Mouse (Mus musculus): Measurements from ENCODE around the gene Uba2.
"Not testable (repeated sequence)": the region's sequence is repeated elsewhere in the genome, so short reads cannot be mapped to it uniquely, and the experiment has no call there.

The Uba2 gene

GRCm38 (mm10) chr7:34166850-34167249 is 2.5 kb downstream of the Uba2 start:
- DNase-seq (ENCODE audit: low spot score) = no peak

DNA sequence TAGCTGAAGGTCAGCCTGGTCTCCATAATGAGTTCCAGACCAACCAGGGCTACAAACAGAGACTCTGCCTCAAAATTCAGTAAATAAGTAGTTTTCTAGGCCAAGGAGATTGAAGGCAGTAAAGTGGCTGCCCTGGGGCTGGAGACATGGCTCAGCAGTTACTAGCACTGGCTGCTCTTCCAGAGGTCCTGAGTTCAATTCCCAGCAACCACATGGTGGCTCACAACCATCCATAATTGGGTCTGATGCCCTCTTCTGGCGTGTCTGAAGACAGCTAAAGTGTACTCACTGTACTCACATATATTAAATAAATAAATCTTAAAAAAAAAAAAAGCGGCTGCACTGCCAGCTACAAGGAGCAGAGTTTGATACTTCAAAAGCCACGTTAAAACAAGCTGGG is 3.4 kb downstream of the Uba2 start:
- DNase-seq (ENCODE audit: low spot score) = no peak

- DNase-seq (ENCODE audit: low spot score) = no peak
These were observed 4.7 kb downstream of the Uba2 start for GRCm38 (mm10) chr7:34164671-34165070.

- no peak for DNase-seq (ENCODE audit: low spot score)
These were observed 10.2 kb downstream of the Uba2 start for GRCm38 (mm10) chr7:34159167-34159566.

DNA sequence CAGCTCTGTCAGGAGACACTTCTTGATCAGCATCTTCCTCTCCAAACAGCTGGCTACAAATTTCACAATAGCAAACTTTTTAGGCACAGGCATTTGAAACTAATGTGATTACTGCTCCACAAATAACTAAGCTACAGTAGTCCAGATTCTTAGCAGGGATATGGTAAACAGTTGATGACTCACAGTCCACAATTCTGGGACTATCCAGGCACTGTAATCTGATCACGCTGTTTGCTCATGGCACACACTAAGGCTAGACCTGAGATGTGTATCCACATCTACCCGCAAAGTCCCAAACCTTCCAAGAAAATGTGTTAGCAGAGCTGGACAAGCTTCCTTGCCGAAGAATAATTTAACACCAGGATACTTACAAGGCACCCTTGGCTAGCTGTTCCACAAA is 11.4 kb downstream of the Uba2 start:
- DNase-seq (ENCODE audit: low spot score) = no peak

DNA sequence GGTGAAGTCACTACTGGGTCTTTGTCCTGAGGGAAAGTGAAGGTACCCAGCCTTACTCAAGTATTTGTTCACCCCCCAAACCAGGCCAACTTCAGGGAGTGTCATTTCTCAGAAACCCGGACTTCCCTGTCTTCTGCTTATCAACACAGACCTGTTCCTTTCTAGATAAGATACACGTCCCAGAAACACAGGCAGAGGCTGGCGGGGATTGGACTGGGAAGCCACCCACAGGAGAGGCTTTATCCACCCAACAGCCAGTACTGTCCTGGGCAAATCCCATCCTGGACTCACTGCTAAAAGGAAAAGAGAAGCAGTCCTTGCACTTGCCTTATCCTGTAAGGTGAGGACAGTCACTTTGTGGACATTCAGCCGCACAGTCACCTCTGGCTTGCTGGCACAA is 22.2 kb downstream of the Uba2 start:
- no peak for DNase-seq (ENCODE audit: low spot score)

GRCm38 (mm10) chr7:34141123-34141522 is 28.3 kb downstream of the Uba2 start:
- DNase-seq (ENCODE audit: low spot score) = no peak

GRCm38 (mm10) chr7:34139493-34139892 is 29.9 kb downstream of the Uba2 start:
- no peak for DNase-seq (ENCODE audit: low spot score)

- no peak for DNase-seq (ENCODE audit: low spot score)
These were observed 35.1 kb downstream of the Uba2 start for GRCm38 (mm10) chr7:34134336-34134735.

- no peak for DNase-seq (ENCODE audit: low spot score)
These were observed 36.2 kb downstream of the Uba2 start, which contains the start of gene Wtip for GRCm38 (mm10) chr7:34133117-34133762. Gene Wtip (minus strand): TSS chr7:34133268.

- no peak for DNase-seq (ENCODE audit: low spot score)
These were observed 36.9 kb downstream of the Uba2 start for GRCm38 (mm10) chr7:34132355-34133079.

DNA sequence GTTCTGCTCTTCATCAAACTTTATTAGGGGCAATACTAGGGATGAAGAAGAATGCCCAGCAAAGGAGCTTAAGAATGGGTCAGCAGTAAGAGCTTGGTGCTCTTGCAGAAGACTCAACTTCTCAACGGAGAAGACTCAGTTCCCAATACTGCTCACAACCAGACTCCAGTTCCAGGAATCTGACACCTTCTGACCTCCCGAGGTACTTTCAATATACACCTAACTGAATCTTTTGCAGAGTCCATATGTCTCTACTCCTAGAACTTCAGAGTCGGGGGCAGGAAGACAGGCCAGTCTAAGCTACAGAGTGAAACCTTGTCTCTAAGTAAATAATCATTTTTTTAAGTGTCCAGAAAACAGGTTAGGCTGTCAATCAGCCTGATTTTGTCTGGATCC is 37.4 kb downstream of the Uba2 start:
- DNase-seq (ENCODE audit: low spot score) = no peak

DNA sequence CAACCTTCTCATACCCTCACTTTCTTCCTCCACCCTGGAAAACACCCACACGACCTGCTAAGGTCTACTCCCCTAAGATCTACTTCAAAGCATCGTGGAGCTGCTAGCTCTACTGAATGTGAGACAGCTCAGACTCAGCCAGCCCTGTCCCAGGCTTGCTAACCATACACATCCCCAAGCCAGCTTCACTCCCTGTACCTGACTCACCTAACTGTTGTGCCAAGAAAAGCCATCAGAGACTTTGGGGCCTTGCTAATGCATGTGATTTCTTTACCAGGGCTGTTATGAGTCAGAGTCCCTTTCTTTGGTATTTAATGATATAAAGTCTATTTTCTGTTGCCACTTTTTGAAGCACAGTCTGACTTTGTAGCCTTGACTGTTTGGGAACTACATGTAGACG is 38.3 kb downstream of the Uba2 start:
- DNase-seq (ENCODE audit: low spot score) = no peak

DNA sequence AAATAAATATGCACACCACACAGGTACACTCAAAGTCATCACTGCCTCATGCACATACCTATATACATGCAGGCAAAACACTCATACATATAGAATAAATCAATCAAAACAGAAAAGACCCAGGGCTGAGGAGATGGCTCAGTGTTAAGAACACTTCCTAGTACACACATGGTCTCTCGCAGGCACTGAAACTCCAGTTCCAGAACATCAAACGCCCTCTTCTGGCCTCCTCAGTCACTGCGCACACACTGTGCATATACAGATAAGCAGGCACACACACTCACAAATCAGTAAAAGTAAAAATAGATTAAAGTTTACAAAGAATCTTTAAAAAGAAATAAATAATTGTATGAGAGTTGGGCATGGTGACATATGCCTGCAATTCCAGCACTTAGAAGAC is 43.1 kb downstream of the Uba2 start:
- no peak for DNase-seq (ENCODE audit: low spot score)

- DNase-seq (ENCODE audit: low spot score) = no peak
These were observed 44.1 kb downstream of the Uba2 start for GRCm38 (mm10) chr7:34125346-34125745.

DNA sequence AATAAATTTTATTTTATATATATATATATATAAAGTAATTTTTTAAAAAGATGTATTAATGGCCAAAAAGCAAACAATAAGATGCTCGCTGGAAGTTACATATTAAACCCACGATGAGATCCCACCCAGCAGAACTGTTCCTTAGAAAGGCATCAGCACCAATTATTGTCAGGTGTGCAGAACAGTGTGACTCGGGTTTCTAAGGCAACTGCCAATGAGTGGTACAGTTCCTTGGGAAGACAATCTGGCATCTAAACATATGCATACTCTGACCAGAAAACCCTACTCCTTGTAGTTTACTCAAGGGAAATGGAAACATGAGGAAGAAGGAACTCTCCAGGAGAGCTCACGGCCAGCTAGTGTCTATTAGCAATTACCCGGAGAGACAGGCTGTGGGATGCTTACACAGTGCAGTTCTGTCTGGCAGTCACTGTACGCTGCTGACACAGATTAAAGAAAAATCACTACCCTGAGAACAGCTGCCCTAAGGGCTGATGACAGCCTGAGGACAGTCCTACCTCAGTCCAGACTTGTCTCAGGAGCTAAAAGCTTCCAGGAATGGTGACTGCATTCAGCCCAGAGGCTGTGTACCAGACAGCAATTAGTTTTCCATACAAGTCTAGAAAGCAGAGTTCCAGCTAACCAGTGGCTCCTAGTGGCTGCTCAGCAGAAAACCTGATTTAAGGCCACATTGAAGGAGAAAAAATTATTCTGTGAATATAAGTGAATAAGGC is 46.2 kb downstream of the Uba2 start:
- DNase-seq (ENCODE audit: low spot score) = no peak

DNA sequence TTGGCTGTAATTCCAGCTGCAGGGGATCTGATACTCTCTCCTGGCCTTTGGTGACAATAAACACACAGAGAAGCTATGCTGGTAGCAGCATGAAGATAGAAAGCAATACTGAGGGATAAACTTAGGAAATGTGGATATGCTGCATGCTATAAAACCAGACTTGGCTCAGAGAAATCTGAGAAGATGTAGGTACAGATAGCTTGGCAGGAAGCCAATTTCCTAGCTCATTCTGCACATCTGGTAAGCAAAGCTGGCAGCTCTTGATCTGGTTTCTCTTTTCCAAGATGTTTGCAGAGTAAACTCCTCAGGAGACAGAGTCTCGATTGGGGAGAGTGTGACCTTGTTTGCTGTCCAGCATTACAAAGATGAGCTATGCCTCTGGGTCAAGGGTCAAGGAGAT is 48.8 kb downstream of the Uba2 start:
- not testable (repeated sequence) for DNase-seq (ENCODE audit: low spot score)

GRCm38 (mm10) chr7:34116601-34117000 is 52.8 kb downstream of the Uba2 start:
- no peak for DNase-seq (ENCODE audit: low spot score)

DNA sequence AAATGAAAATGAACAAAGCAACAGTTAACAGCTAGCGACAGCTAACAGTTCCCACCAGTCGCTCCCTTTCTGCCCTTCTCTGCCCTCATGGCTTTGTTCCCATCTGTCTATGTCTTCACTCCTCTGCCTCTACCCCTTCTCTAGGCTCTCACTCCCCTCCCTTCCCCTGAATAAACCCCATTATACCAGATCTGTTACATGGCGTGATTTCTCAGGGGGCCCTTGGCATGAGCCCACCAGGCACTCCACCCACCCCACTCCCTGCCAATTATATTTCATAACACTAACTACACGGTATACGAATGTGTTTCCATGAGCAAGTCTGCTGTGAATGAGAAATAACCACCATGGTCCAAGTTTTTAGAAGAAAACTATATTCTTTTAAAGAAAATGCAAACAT is 60.2 kb downstream of the Uba2 start:
- no peak for DNase-seq (ENCODE audit: low spot score)

DNA sequence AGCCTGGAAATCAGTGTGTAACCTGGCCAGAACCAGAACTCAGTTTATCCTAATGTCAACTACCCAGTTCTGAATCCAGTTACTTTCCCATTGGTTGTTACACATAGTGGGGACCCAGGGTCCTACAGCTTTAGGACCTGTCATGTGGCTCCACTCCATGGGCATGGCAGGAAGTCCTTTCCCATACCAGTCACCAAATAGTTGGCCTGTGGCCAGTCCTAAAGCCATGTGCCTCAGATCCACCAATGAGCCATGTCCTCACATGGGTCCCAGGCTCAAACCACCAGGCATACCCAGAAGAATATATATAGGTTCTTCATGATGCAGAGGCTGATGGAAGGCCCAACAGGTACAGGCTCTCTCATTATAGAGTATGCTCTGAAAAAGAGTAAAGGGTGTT is 68.1 kb downstream of the Uba2 start:
- DNase-seq (ENCODE audit: low spot score) = no peak

DNA sequence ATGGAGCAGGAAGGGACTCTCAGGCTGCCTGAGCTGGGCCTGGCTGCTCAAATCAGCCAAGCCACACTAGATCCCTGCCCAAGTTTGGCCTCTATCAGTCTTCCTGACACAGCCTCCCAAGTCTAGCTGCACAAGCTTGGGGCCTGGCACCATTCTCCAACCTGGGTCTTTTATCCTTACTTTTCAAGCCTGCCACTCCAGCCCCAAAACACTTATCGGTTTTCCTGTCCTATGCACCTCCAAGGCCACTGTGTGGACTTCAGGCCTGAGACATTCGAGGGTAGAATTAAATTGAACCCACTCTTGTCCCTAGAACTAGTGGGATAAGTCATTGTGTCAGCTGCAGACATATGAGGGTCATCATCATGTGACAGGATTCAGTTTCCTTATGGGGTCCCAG is 69.4 kb downstream of the Uba2 start:
- DNase-seq (ENCODE audit: low spot score) = no peak

- no peak for DNase-seq (ENCODE audit: low spot score)
These were observed 74.4 kb downstream of the Uba2 start, which contains the start of gene Scgb1b30 for GRCm38 (mm10) chr7:34094911-34095481. Gene Scgb1b30 (plus strand): TSS chr7:34095431.

All from left cerebral cortex, adult 11 months (tissue).